Comparison of ENCODE assay signal across 10 mouse cellular contexts in the genomic region with DNA sequence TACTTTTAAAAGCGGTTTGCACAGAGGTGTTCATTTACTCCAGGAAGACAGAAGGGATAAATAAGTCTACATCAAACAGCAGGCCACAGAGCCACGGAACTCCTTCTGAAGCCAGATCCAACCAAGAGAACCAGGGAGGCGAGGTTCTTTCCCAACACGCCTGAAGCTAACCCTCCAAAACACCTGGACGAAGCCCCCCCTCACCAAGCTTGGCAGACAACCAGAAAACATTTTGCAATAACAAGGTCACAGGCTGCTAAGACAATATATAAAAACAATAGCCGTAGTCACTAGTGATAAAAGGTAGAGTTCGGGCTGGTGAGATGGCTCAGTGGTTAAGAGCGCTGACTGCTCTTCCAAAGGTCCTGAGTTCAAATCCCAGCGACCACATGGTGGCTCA.
DNase-seq lines count a peak whose midpoint lies in the region; ATAC-seq and TF ChIP-seq lines count a peak whose summit lies in the region.
"Had no signal": no experiment of that assay in that cellular context is flagged by ENCODE, and none has a peak within 500 bp of the region (broad histone marks: within the 10 kb centered on the region; RNA-seq: fewer than 3 reads in every experiment).

No protein-coding gene starts in this region.

- H3K27ac ChIP-seq in kidney, adult 2 months (ENCODE audit: insufficient read depth, low read depth, low read length): no peak overlapping the region
- peak overlapping the region; percentile 6; the same call in 1 of the 2 replicates for H3K27ac ChIP-seq in brown adipose tissue, adult 24 weeks (replicated peaks; ENCODE audit: low read depth, low read length)
- H3K27ac ChIP-seq in embryonic facial prominence, embryonic 12.5 days: peak overlapping the region; percentile 73
- peak overlapping the region; percentile 49; the same call in 1 of the 2 replicates for H3K27ac ChIP-seq in lung, postnatal 0 days (ENCODE audit: low read length)

- TF ChIP-seq EP300 in lung, postnatal 0 days (IDR thresholded peaks at IDR 0.05): no peak

- TF ChIP-seq CTCF in kidney, adult 2 months (conservative IDR thresholded peaks at IDR 0.05; ENCODE audit: insufficient read depth, insufficient read length, low read depth, low read length): no peak
- no peak for TF ChIP-seq CTCF in lung, postnatal 0 days (IDR thresholded peaks at IDR 0.05)

- H3K4me2 ChIP-seq in embryonic facial prominence, embryonic 12.5 days (replicated peaks): no peak overlapping the region
- no peak overlapping the region for H3K4me2 ChIP-seq in lung, postnatal 0 days (replicated peaks; ENCODE audit: low read depth, low read length)

- no peak overlapping the region for H3K9ac ChIP-seq in embryonic facial prominence, embryonic 12.5 days
- H3K9ac ChIP-seq in lung, postnatal 0 days (replicated peaks; ENCODE audit: low read depth): no peak overlapping the region

- no peak for TF ChIP-seq POLR2A in kidney, adult 2 months (IDR thresholded peaks at IDR 0.05; ENCODE audit: low read depth, low read length)

- WGBS in kidney, adult 2 months: 47% methylated on average over 9 of the region's 9 CpGs
- WGBS in embryonic facial prominence, embryonic 12.5 days: 85% methylated on average over 9 of the region's 9 CpGs
- 56% methylated on average over 9 of the region's 9 CpGs for WGBS in lung, postnatal 0 days

- no peaks in the 10 kb centered on the region for H3K9me3 ChIP-seq in embryonic facial prominence, embryonic 12.5 days
- H3K9me3 ChIP-seq in lung, postnatal 0 days (ENCODE audit: low read length): no peaks in the 10 kb centered on the region

- no peak overlapping the region for H3K4me3 ChIP-seq in kidney, adult 2 months (ENCODE audit: insufficient read depth, low read depth, low read length)
- no peak overlapping the region for H3K4me3 ChIP-seq in brown adipose tissue, adult 24 weeks (ENCODE audit: insufficient read depth, low read depth, low read length)
- H3K4me3 ChIP-seq in embryonic facial prominence, embryonic 12.5 days: no peak overlapping the region
- H3K4me3 ChIP-seq in lung, postnatal 0 days (ENCODE audit: low read depth, low read length): no peak overlapping the region

- H3K27me3 ChIP-seq in kidney, adult 2 months (replicated peaks; ENCODE audit: control insufficient read depth, insufficient read depth, low read length): no peaks in the 10 kb centered on the region
- H3K27me3 ChIP-seq in embryonic facial prominence, embryonic 12.5 days: no peaks in the 10 kb centered on the region
- no peaks in the 10 kb centered on the region for H3K27me3 ChIP-seq in lung, postnatal 0 days (replicated peaks; ENCODE audit: insufficient read depth, low read length)

- peak; percentile 45 for DNase-seq in kidney, adult 2 months
- no peak for DNase-seq in kidney, postnatal 10 days
- DNase-seq in lung, postnatal 0 days (ENCODE audit: low spot score): no peak
- no peak for DNase-seq in thymus, postnatal 0 days (ENCODE audit: low spot score)
- no peak for DNase-seq in spleen, adult 18-20 months
- DNase-seq: cerebellum, postnatal 36 days had no signal

- peaks cover 17% of the 10 kb centered on the region for H3K36me3 ChIP-seq in kidney, adult 2 months (ENCODE audit: control insufficient read depth, insufficient read depth, low read length)
- H3K36me3 ChIP-seq in embryonic facial prominence, embryonic 12.5 days: peaks cover 82% of the 10 kb centered on the region
- peaks cover 29% of the 10 kb centered on the region for H3K36me3 ChIP-seq in lung, postnatal 0 days (ENCODE audit: insufficient read depth, low read length)

- ATAC-seq in embryonic facial prominence, embryonic 12.5 days (ENCODE audit: insufficient number of reproducible peaks, insufficient read depth, low FRiP score, low TSS enrichment): no peak
- ATAC-seq in lung, postnatal 0 days: no peak; the same call in 1 of the 2 replicates
- ATAC-seq: activated CD4-positive, CD25-positive, alpha-beta regulatory T cell, adult 4 months; intestine, embryonic 16.5 days had no signal

- peaks cover 19% of the 10 kb centered on the region; the same call in 1 of the 2 replicates for H3K4me1 ChIP-seq in kidney, adult 2 months (ENCODE audit: control insufficient read depth, insufficient read depth, low read length)
- H3K4me1 ChIP-seq in brown adipose tissue, adult 24 weeks (ENCODE audit: control insufficient read depth, insufficient read depth, insufficient read length, low read length): peaks cover 3% of the 10 kb centered on the region; the same call in 1 of the 2 replicates
- H3K4me1 ChIP-seq in embryonic facial prominence, embryonic 12.5 days: peaks cover 15% of the 10 kb centered on the region; the same call in 1 of the 2 replicates
- H3K4me1 ChIP-seq in lung, postnatal 0 days (ENCODE audit: insufficient read depth, low read depth, low read length): no peaks in the 10 kb centered on the region
